Mouse (Mus musculus) heart, embryonic 13.5 days (tissue): ENCODE results near the gene Cecr2. TPM values are rescaled to one million over a fixed set of nuclear protein-coding genes. Genes with fewer than 3 reads are reported as not detected.
"Not testable (repeated sequence)": the region's sequence is repeated elsewhere in the genome, so short reads cannot be mapped to it uniquely, and the experiment has no call there.

Source experiments
- ATAC-seq: fragments of 200-750 bp; cut with Nextera tagmentation; 2 replicates; pipeline ENCODE4 v1.8.0; 2017; ENCODE audit warnings: moderate TSS enrichment; ENCODE audit not compliant: insufficient number of reproducible peaks, low FRiP score, low TSS enrichment; ENCODE audit errors: extremely low read depth
- H3K27ac ChIP-seq: fragments of 300-500 bp; sonication (generic); replicated peaks from 2 replicates; pipeline ENCODE4 v1.5.1; 2015; ENCODE audit warnings: moderate library complexity, mild to moderate bottlenecking, inconsistent platforms
- H3K27me3 ChIP-seq: fragments of 300-500 bp; sonication (generic); replicated peaks from 2 replicates; pipeline ENCODE4 v1.6.1; 2015; ENCODE audit warnings: mild to moderate bottlenecking, inconsistent platforms
- H3K36me3 ChIP-seq: fragments of 300-500 bp; sonication (generic); 2 replicates; pipeline ENCODE4 v1.6.1; 2015; ENCODE audit warnings: mild to moderate bottlenecking, inconsistent platforms
- H3K4me1 ChIP-seq: fragments of 300-500 bp; sonication (generic); 2 replicates; pipeline ENCODE4 v1.6.1; 2015; ENCODE audit warnings: inconsistent platforms
- H3K4me2 ChIP-seq: fragments of 300-500 bp; sonication (generic); 2 replicates; pipeline ENCODE4 v1.6.1; 2015; ENCODE audit warnings: inconsistent platforms, mild to moderate bottlenecking, moderate library complexity
- H3K4me3 ChIP-seq: fragments of 300-500 bp; sonication (generic); 2 replicates; pipeline ENCODE4 v1.5.1; 2015; ENCODE audit warnings: moderate library complexity, mild to moderate bottlenecking, inconsistent platforms
- H3K9ac ChIP-seq: fragments of 300-500 bp; sonication (generic); 2 replicates; pipeline ENCODE4 v1.6.1; 2015; ENCODE audit warnings: inconsistent platforms, mild to moderate bottlenecking, moderate library complexity
- H3K9me3 ChIP-seq: fragments of 300-500 bp; sonication (generic); 2 replicates; pipeline ENCODE4 v1.6.1; 2016; ENCODE audit warnings: inconsistent platforms
- WGBS: fragments of 180-500 bp; shearing (Covaris S2); methylation state at CpG from one replicate; pipeline ENCODE4 v1.1.7; 2015; ENCODE audit warnings: mixed read lengths; 5-methylcytosine and 5-hydroxymethylcytosine counted together
- polyA plus RNA-seq: library from polyadenylated mRNA; unstranded; fragments of >200 nt; fragmentation: Nextera tagmentation; extraction: Ambion mirVana; gene quantifications from 2 replicates; pipeline ENCODE4 v1.2.1, GENCODE M21; 2015

Cecr2 gene
- polyA plus RNA-seq, 1 experiment from 2014 or later = 0.95 TPM

DNA sequence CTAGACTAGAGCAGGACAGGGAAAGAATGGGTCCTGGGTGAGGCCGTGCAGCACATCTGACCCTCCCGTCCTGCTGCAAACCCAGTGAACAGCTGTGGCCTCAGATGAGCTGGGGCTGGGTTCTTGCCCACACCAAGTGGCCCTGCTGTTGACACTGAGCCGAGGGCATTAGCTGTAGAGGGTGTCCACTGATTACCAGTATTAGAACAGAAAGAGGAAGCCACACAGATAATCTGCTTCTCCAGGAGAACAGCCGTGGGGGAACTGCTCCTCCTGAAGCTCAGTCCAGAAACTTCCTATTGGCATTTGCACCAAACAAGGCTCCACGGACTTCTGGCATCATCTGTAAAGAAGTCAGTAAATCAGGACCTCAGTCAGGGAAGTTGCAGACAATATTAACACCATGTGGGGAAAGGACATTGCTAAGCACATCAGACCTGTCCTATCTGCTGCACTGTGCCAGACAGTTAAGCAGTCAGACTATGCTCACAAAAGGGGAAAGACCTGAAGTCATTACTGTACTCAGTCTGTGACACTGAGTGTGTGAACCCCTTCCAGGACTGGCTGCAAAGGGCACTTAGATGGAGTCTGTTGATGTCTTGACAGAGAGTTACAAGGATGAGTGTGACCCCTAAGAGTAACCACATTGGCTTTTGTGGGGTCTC lies 129.4 kb downstream of the Cecr2 start:
- Histone ChIP-seq H3K4me3 (no peak overlapping the region), H3K9me3 (no peaks in the 10 kb centered on the region), H3K36me3 (peaks cover 89% of the 10 kb centered on the region), H3K27me3 (no peaks in the 10 kb centered on the region), H3K27ac (no peak overlapping the region), H3K4me1 (0 out of 2 replicates have a peak, but pooled peaks cover 7% of the 10 kb centered on the region), H3K4me2 (no peak overlapping the region), H3K9ac (no peak overlapping the region)
- ATAC-seq = no peak
- WGBS = 68% methylated on average over 5 of the region's 5 CpGs

DNA sequence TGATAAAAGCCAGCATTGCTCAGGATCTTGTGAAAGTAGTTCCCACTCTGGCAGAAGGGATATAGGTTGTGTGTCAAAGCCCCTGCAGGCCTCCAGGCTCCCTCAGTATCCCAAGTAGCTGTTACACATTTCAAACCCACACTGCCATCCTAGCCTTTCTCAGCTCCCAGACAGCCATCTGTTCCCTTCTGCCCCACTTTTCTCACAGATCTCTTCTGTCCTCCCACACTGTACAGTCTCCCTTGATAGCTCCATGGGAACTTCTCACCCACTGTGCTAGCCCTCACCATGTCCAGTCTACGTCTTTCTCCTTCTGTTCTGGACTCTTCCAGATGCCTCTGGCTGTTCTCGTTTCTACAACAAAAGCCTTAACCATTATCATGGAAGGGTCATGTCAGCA lies 129.9 kb downstream of the Cecr2 start:
- Histone ChIP-seq H3K27me3 (no peaks in the 10 kb centered on the region), H3K4me2 (no peak overlapping the region), H3K9ac (no peak overlapping the region), H3K4me1 (0 out of 2 replicates have a peak, but pooled peaks cover 5% of the 10 kb centered on the region), H3K36me3 (peaks cover 94% of the 10 kb centered on the region), H3K27ac (no peak overlapping the region), H3K4me3 (no peak overlapping the region), H3K9me3 (no peaks in the 10 kb centered on the region)
- no peak for ATAC-seq
- 81% methylated on average over 2 of the region's 2 CpGs for WGBS

DNA sequence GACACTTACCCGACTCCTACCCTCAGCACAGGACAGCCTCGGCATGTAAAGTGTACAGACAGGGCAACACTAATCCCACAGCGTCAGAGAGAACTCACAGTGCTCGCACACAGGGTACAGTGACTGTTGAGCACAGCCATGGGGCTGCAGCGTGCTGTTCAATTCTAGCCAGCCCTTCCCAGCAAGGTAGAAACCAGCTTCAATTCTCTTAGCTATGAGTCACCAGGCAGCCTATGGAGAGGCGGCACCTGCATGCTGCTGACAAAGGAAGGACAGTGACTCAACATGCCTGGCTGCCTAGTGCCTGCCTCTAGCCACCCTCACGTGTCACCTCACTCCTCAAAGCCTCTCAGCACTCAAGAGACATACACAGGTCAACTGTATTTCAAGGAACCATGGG lies 131.8 kb downstream of the Cecr2 start:
- 76% methylated on average over 7 of the region's 7 CpGs for WGBS
- H3K4me1 ChIP-seq = 0 out of 2 replicates have a peak, but pooled peaks cover 5% of the 10 kb centered on the region
- no peak overlapping the region for H3K4me3 ChIP-seq
- H3K36me3 ChIP-seq = peaks cover 100% of the 10 kb centered on the region
- H3K27me3 ChIP-seq = no peaks in the 10 kb centered on the region
- no peak overlapping the region for H3K4me2 ChIP-seq
- no peak overlapping the region for H3K27ac ChIP-seq
- no peaks in the 10 kb centered on the region for H3K9me3 ChIP-seq
- no peak overlapping the region for H3K9ac ChIP-seq
- no peak for ATAC-seq

DNA sequence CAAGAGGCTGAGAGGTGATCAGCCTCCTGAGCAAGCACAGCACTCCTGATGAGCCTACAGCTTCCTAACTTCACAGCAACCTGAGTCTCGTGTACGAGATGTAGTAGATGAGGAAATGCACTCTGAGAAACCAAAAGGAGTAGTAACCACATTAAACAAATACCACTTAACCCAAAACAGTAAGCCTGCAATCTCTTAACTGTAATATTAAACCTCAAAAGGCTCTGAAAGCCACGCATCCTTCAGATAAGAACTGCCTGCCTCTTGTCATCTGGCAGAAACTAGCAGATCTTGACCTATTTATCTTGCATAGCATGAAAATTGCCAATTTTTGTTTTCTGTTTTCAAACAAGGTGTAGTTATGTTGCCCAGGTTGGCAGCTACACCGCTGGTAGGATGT lies 132.7 kb downstream of the Cecr2 start:
- H3K4me3 ChIP-seq = no peak overlapping the region
- ATAC-seq = no peak
- H3K4me1 ChIP-seq = 0 out of 2 replicates have a peak, but pooled peaks cover 5% of the 10 kb centered on the region
- peaks cover 100% of the 10 kb centered on the region for H3K36me3 ChIP-seq
- no peaks in the 10 kb centered on the region for H3K9me3 ChIP-seq
- no peak overlapping the region for H3K9ac ChIP-seq
- H3K27me3 ChIP-seq = no peaks in the 10 kb centered on the region
- H3K27ac ChIP-seq = no peak overlapping the region
- 86% methylated on average over 4 of the region's 4 CpGs for WGBS
- no peak overlapping the region for H3K4me2 ChIP-seq

DNA sequence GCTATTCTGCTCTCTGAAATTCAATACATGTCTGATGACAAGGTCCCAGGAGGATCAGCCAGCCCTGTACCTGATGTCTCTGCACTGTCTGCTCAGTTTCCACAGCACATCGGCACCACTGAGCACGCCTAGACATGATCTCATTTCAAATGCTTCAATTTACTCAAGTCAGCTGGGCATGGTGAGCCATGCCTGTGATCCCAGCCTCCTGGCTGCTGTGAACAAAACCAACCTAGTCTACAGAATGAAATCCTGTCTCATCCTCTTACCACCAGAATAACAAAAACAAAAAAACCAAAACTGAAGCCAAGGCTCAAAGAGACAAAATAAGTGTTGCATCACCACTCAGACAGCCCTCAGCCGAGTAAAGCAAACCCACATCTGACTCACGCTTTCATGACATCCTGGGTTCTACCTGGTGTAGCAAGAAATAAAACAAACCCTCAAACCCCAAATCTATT lies 133.4 kb downstream of the Cecr2 start:
- H3K36me3 ChIP-seq = peaks cover 100% of the 10 kb centered on the region
- H3K4me1 ChIP-seq = 0 out of 2 replicates have a peak, but pooled peaks cover 5% of the 10 kb centered on the region
- no peak overlapping the region for H3K9ac ChIP-seq
- no peak for ATAC-seq
- WGBS = 88% methylated on average over 4 of the region's 4 CpGs
- H3K27ac ChIP-seq = no peak overlapping the region
- H3K4me2 ChIP-seq = no peak overlapping the region
- H3K27me3 ChIP-seq = no peaks in the 10 kb centered on the region
- no peak overlapping the region for H3K4me3 ChIP-seq
- H3K9me3 ChIP-seq = no peaks in the 10 kb centered on the region

DNA sequence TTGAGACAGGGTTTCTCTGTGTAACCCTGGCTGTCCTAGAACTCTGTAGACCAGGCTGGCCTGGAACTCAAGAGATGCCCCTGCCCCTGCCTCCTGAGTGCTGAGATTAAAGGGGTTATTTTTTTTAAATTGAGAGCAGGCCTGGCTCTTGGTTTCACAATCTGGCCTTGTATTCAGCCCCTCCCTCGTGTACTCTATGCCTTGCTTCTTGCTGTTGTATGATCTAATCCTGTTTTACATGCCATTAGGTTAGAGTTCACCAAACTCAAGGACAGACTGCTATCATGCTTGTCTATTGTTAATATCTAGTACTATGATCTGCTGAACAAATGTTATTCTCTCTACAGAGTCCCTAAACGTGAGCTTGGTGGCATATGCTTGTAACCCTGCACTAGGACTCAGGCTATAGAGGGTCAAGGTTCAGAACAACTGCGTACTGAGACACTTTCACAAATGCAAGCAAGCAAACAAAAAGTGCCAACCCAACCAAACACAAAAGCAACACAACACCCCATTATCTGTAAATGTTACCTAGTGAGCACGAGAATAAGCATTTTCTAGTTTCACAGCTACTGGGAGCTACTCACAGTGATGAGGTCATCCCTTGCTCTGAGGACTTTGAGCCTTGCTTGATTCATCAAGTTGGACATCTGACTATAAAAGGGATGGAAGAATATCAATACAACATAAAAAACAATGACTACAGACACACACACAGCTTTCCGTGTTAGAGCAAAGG lies 141.0 kb downstream of the Cecr2 start:
- peaks cover 99% of the 10 kb centered on the region for H3K36me3 ChIP-seq
- 84% methylated on average over 5 of the region's 5 CpGs for WGBS
- no peaks in the 10 kb centered on the region for H3K27me3 ChIP-seq
- H3K4me1 ChIP-seq = no peaks in the 10 kb centered on the region
- no peak for ATAC-seq
- no peak overlapping the region for H3K4me3 ChIP-seq
- H3K9me3 ChIP-seq = 0 out of 2 replicates have a peak, but pooled peaks cover 6% of the 10 kb centered on the region
- H3K4me2 ChIP-seq = no peak overlapping the region
- no peak overlapping the region for H3K9ac ChIP-seq
- no peak overlapping the region for H3K27ac ChIP-seq

DNA sequence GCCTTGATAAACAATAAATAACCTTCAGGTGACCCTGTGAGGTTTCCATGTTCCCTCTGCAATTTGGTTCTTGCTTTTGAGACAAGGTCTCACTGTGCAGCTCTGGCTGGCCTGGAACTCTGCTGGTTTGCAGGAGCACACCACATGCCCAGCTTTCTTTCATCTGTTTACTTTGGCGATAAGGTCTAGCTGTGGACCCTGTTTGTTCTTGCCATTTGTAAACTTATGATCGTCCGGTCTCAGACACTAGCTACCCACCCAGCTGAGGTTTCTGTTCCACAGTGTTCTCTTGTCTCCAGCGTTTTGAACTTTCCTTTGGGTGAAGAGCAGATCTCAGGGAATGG lies 141.5 kb downstream of the Cecr2 start:
- Histone ChIP-seq H3K9me3 (0 out of 2 replicates have a peak, but pooled peaks cover 6% of the 10 kb centered on the region), H3K9ac (no peak overlapping the region), H3K4me2 (no peak overlapping the region), H3K27me3 (no peaks in the 10 kb centered on the region), H3K36me3 (peaks cover 96% of the 10 kb centered on the region), H3K27ac (no peak overlapping the region), H3K4me3 (no peak overlapping the region), H3K4me1 (no peaks in the 10 kb centered on the region)
- ATAC-seq = no peak
- WGBS = 90% methylated on average over 4 of the region's 4 CpGs

DNA sequence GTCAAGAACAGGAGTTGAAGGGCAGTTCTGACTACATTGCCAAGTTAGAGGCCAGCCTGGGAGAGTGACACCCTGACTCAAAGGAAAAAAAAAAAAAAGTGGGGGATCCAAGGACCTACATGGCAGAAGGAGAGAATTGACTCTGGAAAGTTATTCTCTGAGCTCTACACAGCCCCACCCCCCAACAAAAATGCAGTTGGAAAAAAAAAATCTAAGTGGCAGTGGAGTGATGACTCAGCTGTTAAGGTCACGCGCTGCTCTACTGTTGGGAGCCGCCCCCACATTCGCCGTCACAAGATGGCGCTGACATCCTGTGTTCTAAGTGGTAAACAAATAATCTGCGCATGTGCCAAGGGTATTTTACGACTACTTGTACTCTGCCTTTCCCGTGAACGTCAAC lies 145.8 kb downstream of the Cecr2 start:
- H3K4me3 ChIP-seq, H3K4me1 ChIP-seq, H3K27me3 ChIP-seq, ATAC-seq, H3K27ac ChIP-seq, H3K9me3 ChIP-seq, H3K4me2 ChIP-seq, H3K9ac ChIP-seq: not testable (repeated sequence)
- 95% methylated on average over 9 of the region's 10 CpGs for WGBS
- H3K36me3 ChIP-seq = peaks cover 53% of the 10 kb centered on the region

DNA sequence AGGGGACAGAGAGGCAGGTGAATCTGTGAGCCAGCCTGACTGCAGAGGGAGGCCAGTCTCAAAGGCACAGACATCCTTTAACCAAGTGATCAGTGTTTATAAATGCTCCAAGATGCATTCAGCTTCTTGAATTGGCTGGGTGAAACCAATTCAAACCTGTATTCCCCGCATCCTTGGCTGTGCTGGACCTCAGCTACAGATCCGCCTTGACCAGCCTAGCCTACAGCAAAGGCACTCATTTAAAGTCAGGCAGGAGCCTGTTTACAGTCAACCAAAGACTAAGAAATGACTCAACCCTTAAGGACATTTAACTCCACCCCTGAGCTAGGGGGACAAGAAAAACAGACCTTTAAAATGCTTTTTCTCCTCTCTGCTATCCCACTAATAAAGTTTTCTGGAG lies 153.1 kb downstream of the Cecr2 start:
- no peak overlapping the region for H3K9ac ChIP-seq
- H3K9me3 ChIP-seq = 0 out of 2 replicates have a peak, but pooled peaks cover 6% of the 10 kb centered on the region
- H3K4me2 ChIP-seq = peak overlapping the region; percentile 84
- 92% methylated on average over 2 of the region's 2 CpGs for WGBS
- no peak overlapping the region for H3K4me3 ChIP-seq
- peaks cover 23% of the 10 kb centered on the region for H3K36me3 ChIP-seq
- peaks cover 19% of the 10 kb centered on the region for H3K4me1 ChIP-seq
- ATAC-seq = no peak
- H3K27ac ChIP-seq = no peak overlapping the region
- no peaks in the 10 kb centered on the region for H3K27me3 ChIP-seq

DNA sequence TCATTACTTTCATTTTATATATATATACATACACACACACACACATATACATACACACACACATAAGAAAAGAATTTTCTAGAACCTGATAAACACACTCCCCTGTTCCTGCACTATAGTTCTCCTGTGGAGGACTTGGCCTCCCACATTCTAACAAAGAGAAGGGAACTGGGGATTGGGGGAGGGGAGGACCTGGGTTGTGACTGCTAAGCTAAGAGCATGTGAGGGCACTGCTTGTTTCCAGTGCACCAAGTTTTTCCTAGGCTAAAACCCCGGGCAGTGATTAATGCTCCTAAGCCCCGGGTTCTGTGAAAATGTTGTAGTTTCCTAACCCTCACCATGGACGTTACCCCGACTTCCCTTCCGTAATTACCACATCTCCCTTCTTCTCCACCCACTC lies 154.0 kb downstream of the Cecr2 start:
- 88% methylated on average over 5 of the region's 5 CpGs for WGBS
- H3K4me3 ChIP-seq = peak overlapping the region; percentile 72; the same call in 1 of the 2 replicates
- H3K27ac ChIP-seq = no peak overlapping the region
- no peak for ATAC-seq
- H3K4me1 ChIP-seq = peaks cover 19% of the 10 kb centered on the region
- 0 out of 2 replicates have a peak, but pooled peaks cover 6% of the 10 kb centered on the region for H3K9me3 ChIP-seq
- H3K9ac ChIP-seq = peak overlapping the region; percentile 47; the same call in 1 of the 2 replicates
- no peaks in the 10 kb centered on the region for H3K27me3 ChIP-seq
- H3K4me2 ChIP-seq = peak overlapping the region; percentile 84
- peaks cover 23% of the 10 kb centered on the region for H3K36me3 ChIP-seq
